Mouse (Mus musculus): ENCODE data around the gene Tcf7l2.

DNA sequence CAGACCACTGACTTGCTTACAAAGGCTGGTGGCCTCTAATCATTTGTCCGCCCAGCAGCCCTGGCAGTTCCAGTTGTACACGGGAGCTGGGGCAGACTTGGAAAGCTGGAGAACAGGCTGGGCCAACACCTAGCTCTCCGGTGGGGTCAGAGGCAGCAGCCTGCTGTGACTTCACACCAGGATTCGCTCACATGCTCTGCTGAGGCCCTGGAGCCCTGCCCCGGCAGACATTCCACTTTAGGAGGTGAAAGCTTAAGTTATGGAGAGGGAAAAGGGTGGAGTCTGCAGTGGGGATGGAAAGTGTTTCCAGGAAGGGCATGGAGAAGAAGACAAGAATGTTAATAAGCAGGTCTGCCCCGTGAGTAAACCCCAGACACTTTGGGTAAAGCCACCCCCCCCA, 19.2 kb upstream of the Tcf7l2 start:
- TF ChIP-seq CTCF (IDR thresholded peaks at IDR 0.05; ENCODE audit: low read depth, low read length) (no peak), POLR2A (IDR thresholded peaks at IDR 0.05; ENCODE audit: extremely low read depth, insufficient read depth, low read length) (no peak)

All from liver, adult 2 months (tissue).